Mouse (Mus musculus) heart, postnatal 14 days (tissue): ENCODE data around the gene Ttn. TPM values are rescaled to one million over a fixed set of nuclear protein-coding genes. Genes with fewer than 3 reads are reported as not detected.
A peak's percentile ranks its signal among the peaks of the same experiment; 100 is the strongest.

Experiments
- DNase-seq, 2 experiments: peaks; one replicate each; pipeline ENCODE4 v3.0.0; 2021 to 2022
- intact Hi-C: fragments of 180-260 bp; cut with DNase I; formaldehyde crosslinking; loops from one replicate; pipeline ENCODE4 v1.15.1; 2025
- total RNA-seq, 2 experiments: library from RNA; stranded (reverse); gene quantifications; 2 replicates each; pipeline ENCODE4 v1.2.3; 2021

Ttn gene
- total RNA-seq, 2 experiments from 2014 or later = 2,535 to 2,618 TPM

GRCm38 (mm10) chr2:76673472-76674081 is 308.8 kb downstream of the Ttn start:
- intact Hi-C loops = loop anchor here (2.0 to 10.0 kb wide), 2 partner anchors 25 to 191 kb away; partner anchors contain the start of genes Pjvk and Prkra
- DNase-seq = peak; percentile 59 to 65

- intact Hi-C loops = loop anchor here (2.0 to 10.0 kb wide), 2 partner anchors 24 to 192 kb away; partner anchors contain the start of genes Pjvk and Prkra
- peak; percentile 89 to 93 for DNase-seq
Observed at GRCm38 (mm10) chr2:76672966-76673392, 309.4 kb downstream of the Ttn start, which contains the start of gene Fkbp7. Gene Fkbp7, minus strand, starts transcription at chr2:76673116.

- DNase-seq = no peak
Observed at GRCm38 (mm10) chr2:76672134-76672745, 310.1 kb downstream of the Ttn start.

GRCm38 (mm10) chr2:76671641-76672040 is 310.7 kb downstream of the Ttn start:
- intact Hi-C loops = loop anchor here (2.0 to 10.0 kb wide), 2 partner anchors 23 to 193 kb away; partner anchors contain the start of genes Pjvk and Prkra
- DNase-seq = no peak

More at GRCm38 (mm10) chr2:76672134-76672745, 310.1 kb downstream of the Ttn start:
- intact Hi-C loops = loop anchor here (2.0 to 10.0 kb wide), 2 partner anchors 23 to 193 kb away; partner anchors contain the start of genes Pjvk and Prkra

- DNase-seq = no peak
- intact Hi-C loops = no loop called here
Observed at GRCm38 (mm10) chr2:76667200-76667599, 315.1 kb downstream of the Ttn start.

GRCm38 (mm10) chr2:76665531-76665930 is 316.8 kb downstream of the Ttn start:
- no peak for DNase-seq
- intact Hi-C loops = no loop called here

GRCm38 (mm10) chr2:76659419-76659818 is 322.9 kb downstream of the Ttn start:
- intact Hi-C loops = no loop called here
- DNase-seq = no peak

- no peak for DNase-seq
- intact Hi-C loops = no loop called here
Observed at GRCm38 (mm10) chr2:76658551-76658950, 323.8 kb downstream of the Ttn start.

- no peak for DNase-seq
- intact Hi-C loops = no loop called here
Observed at GRCm38 (mm10) chr2:76655982-76656381, 326.4 kb downstream of the Ttn start.

- intact Hi-C loops = no loop called here
Observed at GRCm38 (mm10) chr2:76655444-76655843, 326.9 kb downstream of the Ttn start.

GRCm38 (mm10) chr2:76654646-76655045 is 327.7 kb downstream of the Ttn start:
- intact Hi-C loops = no loop called here
- no peak for DNase-seq

More at GRCm38 (mm10) chr2:76655444-76655843, 326.9 kb downstream of the Ttn start:
- no peak for DNase-seq

Other genes starting within 250 kb of the Ttn start
- 100 to 1,000 TPM; 213 to 231 TPM for gene Ccdc141, start 188.1 kb upstream of the Ttn start, total RNA-seq